Mouse (Mus musculus): ENCODE results near the gene Gm10134.
"Not testable (repeated sequence)": the region's sequence is repeated elsewhere in the genome, so short reads cannot be mapped to it uniquely, and the experiment has no call there.

Gene Gm10134

DNA sequence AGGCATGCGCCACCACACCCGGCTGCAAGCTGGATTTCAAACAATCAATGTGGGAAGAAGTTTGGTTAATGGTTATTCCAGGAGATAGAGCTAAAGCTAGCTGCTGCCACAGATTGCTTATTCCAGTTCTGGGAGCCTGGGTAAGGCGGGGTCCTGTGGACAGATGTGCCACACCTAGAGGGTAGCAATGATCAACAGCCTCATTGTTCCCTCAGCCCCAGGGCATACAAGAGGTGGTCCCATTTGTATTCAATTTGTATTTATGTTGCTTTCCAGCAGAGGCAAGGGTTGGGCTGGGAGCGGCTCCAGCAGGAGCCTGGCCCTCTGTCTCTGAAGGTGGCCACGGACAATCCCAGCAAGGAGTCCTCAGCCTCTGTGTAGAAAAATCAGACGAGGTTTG, 396 bp downstream of the Gm10134 start:
- no peak for DNase-seq

DNA sequence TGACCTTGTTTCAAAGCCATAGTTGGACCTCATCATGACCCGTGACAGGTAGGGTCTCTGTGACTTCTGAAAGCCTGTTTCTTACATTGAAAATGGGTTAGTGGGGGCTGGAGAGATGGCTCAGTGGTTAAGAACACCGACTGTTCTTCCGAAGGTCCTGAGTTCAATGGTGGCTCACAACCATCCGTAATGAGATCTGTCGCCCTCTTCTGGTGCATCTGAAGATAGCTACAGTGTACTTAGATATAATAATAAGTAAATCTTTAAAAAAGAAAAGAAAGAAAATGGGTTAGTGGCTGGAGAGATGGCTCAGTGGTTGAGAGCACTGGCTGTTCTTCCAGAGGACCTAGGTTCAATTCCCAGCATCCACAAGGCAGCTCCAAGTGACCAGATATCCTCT, 5.7 kb downstream of the Gm10134 start:
- DNase-seq: not testable (repeated sequence)

DNA sequence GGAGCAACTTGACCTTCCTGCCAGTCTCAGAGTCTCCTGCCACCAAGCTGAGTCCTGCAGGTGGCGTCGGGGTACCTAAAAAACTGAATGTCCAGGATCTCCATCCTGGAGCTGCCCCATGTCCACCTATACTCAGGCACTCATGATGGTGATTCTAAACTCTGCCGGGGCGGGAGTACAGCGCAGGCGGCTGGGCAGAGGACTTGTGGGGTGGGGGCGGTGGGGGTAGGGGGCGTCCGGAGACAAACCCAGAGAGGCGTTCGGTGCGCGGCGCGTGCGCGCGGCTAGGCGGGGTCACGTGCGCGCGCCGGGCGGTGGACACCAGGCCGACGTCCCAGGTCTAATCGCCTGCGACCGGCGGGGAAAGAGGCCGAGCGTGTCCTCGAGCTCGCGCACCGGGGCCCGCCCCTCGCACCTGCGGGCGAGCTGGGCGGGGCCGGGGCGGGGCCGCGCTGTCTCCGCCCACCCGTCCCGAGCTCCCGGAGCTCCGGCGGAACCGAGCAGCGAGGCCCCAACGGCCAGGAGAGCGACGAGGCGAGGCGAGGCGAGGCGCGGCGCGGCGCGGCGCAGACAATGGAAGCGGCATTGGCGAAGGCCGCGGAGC, 7.0 kb downstream of the Gm10134 start, which contains the start of gene Ralgds:
Gene Ralgds (plus strand): TSS at position 328 of the 604 bp plus-strand sequence.
- DNase-seq: peak; percentile 71

DNA sequence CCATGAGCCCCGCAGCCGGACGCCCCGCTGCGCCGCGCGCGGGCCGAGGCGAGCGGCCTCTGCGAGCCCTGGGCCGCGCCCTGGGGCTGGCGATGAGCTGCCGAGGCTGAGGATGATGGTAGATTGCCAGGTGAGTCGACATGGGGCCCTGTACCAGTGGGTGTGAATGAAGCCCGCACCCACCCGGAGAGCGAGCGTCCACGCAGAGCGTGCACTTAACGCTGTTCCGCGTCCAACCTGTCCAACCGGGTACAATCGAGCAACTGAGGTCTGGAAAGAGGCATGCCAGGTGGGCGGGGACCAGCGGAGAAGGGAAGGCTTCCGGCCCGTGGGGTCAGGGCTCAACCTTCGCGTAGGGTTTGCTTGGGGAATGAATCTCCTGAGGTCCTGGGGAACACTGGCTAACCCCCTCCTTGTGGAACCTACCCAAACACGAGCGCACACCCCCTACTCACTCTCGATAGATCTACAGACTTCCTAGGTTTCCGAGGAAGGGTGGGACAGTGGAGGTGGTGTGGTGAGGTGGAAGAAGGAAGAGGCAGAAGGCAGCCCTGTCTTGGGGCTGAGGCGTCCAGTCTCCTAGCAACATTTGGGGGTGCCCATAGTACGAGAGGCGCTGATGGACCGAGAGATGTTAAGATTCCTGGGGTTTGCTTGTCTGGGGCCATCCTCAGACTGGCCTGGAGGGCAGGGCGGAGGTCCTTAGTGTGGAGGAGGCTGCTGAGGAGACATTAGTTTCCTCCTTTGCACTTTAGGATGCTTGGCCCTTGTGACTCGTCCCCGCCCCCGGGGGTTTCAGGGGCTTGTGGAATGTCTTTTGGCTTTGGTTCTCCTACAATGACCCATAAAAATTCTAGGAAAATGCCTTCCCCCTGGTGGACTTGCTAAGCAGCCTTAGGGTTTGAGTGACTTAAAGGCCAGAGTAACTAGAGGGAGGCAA, 7.8 kb downstream of the Gm10134 start:
- DNase-seq: peak; percentile 62

DNA sequence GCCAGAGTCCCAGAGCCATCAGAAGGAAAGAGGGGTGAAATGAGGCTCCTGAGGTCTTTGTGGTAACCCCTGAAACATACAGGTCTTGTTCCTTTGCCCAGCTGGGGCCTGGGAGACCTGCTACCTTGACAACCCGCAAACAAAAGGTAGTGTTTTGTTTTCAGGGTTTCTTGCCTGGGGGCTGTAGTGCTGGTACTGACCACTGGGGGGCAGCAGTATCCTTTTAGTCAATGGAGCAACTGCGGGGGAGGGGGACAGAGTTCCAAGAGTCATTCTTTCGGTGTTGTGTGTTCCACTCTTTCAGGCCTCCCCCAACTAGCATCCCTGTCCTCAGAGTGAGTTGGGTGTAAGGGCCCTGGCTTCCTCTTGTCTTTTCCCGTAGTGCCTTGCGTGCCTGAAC, 8.6 kb downstream of the Gm10134 start:
- peak; percentile 94 for DNase-seq

DNA sequence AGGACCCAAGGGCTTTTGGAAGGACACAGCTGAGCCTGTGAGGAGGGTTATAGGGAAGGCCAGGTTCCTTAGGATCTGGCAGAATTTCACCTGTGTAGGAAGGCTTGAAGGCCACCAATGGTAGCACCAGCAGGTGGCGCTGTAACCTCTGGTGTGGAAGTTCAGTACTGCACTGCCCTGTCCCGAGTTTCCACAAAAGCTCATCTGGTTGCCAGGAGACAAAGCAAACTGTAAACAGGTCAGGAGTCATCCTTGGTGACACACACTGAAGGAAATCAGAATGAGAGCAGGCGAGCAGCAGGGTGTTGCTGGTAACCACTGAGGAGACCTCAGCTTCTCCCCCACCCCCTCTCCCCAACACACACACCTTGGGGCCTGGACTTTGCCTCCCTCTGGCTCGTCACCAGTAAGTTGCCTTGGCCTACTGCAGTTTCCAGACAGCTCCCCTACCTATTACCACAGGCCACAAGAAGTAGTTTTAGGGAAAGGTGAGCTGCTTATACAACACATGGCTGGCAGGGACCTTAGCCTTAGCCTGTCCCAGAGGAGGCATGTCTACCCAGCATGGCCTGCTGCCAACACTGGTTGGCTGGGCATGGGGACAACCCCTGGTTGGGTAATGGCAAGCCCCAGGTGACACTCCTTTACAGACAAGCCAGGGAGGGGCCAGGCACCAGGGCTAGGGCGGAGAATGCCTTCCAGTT, 11.5 kb downstream of the Gm10134 start:
- DNase-seq: peak; percentile 96

DNA sequence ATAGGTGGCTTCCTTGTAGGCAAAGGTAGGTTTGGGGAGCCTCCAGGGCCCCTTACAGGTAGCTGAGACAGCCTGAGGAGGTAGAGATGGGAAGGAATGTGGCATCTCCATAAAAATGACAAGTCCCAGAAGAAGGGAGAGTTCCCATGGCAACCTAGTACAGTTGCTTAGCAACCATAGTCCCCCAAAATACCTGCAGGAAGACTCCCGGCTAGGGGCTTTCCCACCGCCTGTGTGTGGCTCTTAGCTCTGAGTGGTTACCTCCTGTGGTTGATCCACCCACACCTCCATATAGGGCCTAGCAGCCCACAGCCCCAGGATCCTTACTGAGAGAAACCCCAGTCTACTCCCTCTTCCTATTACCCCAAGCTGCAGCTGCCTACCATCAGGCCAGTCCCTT, 12.3 kb downstream of the Gm10134 start:
- no peak for DNase-seq

DNA sequence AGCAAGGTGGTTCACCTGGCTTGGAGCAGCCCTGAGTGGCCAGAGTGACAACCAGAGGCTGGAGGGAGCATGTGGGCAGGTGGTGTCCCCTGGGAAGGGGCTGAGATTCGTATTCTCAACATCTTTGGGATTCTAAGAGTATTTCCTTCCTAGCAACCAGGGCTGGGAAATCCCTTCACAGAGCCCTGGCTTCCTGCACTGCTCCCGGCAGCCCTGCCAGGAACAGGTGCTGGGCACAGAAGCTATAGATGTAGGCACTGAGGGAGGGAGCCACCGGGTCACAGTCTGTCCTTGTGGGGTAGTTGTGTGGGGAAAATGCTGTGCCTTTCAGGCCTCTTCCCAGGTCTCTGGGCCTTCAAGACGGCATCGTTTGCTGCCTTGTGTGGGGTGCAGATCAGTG, 14.7 kb downstream of the Gm10134 start:
- no peak for DNase-seq

DNA sequence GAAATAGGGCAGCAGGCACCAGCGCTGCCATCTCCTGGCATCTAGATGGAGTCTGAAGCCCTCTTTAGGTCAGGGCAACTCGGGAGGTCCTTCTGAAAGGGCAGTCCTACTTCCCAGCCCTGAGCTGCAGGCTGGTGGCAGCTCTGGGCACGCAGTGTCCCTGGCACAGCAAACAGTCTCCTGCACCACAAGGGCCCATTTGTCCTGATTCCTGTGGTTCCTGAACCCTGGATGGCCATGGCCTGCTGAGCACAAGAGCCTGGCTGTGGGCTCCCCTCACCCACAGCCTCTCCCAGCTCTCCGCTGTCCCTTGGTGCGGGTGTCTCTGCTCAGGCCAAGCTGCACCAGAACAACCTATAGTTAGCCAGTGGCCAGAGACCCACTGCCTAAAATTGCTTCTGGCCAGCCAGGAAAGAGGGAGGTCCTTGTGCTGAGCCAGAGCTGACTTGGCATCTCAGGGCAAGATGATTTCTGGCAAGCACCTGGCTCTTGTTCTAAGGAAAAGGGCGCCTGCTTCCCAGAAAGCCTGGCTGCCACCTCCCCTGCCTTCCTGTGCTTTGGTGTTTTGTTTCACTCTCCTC, 15.8 kb downstream of the Gm10134 start:
- no peak for DNase-seq

DNA sequence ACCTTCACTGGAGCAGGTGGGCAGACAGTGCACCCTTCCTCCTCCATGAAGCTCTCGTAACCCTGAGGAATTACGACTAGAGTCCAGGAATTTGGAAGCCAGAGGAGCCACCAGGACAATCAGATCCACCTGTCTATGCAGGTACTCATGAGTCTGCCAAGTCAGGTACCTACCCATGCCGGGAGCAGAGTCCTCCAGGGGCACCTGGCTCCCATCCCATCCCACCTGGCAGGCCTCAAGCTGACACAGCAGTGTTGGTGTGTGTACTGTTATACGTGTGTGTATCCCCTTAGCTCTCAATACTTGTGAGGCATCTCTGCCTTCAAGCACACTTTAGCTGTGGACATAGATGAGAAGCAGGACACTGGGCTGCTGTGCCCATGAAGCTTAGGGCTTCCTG, 16.3 kb downstream of the Gm10134 start:
- DNase-seq: no peak

DNA sequence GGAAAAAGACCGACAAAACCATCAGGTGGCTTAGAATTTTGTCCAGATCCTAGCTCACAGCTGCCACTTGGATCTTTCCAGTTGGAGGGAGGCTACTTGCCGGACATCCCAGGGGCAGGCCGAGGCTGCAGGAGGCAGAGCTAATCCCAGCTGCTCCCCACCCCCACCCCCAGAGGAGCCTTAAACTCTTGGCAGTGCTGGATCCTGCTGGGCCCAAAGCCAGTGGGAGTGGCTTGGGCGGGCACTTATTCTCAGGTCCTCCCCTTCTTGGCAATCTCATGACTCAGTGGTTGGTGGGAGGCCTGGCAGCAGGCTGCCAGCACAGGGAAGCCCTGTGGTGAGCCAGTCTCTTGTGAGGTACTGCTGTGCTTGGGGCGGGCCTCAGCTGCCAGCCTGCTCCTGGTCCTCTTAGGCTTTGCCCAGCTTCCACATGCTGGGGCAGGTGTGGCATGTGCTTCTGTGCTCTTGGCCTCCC, 17.8 kb downstream of the Gm10134 start:
- DNase-seq: peak; percentile 96

DNA sequence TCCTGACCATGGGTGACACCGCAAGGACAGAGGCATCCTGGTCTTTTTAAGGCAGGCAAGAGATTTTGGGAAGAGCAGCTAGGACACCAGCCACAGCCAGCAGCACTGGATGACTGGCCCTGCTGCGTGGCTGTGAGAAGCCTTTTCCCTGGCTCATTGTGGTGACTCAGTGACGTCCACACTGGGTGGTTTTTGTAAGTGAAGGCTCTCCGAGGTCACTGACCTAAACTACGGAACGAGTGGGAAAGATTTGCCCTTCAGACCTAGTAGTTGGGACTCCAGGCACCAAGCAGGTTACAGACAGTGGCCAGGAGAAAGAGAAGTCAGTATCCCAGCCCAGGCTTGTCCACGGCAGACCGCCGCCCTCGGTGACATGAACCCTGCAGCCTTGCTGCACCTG, 18.5 kb downstream of the Gm10134 start:
- no peak for DNase-seq

DNA sequence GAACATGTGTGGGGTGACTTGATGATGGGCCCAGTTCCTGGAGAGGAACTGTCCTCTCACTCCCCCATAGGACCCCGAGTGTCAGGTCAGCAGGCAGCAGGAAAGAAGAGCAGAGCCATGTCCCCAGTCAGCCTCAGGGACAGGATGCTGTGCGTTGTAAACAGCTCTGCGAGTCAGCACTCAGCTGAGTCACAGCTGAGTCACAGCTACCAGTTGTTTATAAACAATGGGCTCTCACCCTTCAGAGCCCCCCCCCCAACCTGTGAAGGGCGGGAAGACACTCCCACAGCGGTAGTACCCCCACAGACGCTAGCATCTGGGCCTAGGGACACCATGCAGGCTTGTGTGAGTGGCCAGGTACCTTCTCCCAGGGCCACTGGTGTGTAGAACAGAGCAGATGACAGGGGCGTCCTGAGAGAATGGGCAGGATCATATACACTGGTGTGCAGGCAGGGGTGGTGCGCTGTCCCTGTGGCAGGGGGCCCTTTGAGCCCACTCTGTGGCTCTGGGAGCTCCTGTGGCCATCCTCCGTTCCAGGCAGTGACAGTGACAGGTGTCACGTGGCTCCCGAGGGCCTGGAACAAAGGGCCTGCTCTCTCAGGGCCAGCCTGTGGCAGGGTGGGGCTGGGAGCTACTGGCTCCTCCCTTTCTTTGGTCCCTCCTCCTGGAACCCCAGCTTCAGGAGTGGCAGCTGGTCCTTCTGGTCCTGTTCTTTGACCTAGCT, 19.5 kb downstream of the Gm10134 start:
- DNase-seq: peak; percentile 93

DNA sequence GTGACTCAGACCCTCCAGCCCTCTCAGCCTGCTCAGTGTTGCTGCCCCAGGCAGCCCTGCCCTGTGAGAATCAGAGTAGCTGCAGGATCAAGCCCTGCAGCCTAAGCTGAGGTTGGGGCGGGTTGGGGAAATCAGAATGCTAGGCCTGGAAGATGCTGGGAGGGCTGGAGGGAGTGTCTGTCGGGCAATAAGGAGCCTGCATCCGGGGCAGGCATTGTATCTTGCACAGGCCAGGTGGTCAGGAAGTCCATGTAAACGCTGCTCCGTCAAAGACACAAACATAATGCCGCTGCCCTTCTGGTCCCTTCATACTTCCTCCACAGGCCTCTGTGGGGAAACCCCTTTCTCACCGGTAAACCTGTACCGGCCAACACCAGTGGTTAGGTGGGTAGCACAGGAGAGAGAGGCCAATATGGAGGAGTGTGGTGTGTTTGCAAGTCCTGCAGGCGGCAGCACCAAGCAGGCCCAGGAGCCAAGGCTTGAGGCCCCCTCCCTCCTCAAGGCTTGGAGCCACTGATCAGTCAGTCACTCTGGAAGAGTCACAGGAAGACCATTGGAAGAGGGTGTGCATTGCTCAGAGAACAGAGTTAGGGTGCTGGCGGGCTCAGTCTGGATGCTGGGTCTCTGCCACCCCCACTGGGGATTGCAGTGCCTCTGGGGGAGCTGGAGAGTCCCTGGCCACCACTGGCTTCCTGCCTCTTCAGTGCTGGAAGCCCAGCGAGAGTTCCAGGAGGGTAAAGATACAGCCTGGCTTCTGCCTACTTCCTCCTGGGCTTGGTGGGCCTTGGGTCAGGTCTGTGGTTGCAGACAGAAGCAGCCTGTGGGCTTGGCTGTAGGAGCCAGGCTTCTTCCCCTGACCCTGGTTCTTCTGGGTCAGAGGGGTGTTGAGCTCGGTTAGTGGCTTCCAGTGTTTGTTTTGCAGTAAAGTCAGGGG, 20.3 kb downstream of the Gm10134 start:
- no peak for DNase-seq

DNA sequence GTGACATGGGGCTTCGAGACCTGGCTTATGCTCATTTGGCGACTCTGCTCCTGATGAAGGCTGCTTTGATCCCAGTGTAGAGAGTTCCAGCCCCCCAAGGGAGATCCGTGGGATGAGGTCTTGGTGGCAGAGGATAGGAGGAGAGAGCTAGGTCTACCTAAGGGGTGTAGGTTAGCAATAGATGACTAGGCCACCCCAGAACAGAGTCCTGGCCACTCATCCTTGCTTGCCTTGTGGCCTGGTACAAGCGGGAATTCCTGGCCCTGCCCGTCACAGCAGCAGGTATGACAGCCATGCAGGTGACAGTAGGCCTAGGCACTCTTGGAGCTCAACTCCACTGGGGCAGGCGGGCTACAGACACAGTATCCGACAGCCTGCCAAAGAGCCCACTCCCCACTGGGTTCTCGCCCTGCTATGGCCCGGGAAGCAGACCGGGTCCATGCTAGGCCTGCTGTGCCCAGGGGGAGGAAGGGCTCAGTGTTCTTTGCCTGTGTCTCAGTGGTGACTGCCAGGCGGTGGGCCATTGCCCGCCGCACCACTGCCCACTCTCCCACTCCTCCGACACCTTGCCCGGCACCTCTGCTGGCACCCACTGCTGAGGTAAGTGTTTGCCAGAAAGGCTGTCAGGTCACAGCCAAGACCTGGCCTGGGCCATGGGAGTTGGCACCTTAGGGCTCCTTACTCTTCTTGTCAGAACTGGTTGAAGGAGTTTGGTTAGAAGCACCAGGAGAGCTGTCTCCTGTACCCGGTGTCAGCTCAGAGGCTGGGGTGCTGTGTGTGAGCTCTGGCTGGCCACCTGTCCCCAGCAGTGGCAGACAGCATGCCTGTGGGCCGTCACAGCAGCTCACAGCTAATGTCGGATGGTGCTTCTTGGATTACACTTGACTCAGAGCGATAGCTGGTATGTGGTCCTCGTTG, 21.8 kb downstream of the Gm10134 start:
- DNase-seq: no peak

DNA sequence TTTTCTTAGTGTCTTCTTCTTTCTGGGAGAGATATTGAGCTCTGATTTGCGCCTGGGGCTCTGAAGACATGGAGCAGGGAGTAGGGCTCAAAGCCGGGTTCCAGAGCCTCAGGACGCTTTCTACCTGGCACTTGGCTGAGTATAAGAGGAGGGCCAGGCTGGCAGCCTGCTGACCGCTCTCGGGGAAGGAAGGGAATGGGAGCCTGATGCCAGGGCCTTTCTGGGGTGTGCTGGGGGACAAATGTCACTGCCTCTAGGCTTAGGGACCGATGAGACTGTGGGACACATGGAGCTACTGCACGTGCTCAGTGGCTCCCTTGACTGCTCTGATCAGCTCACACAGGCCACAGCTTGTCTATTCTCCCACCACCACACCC, 22.4 kb downstream of the Gm10134 start:
- DNase-seq: no peak

DNA sequence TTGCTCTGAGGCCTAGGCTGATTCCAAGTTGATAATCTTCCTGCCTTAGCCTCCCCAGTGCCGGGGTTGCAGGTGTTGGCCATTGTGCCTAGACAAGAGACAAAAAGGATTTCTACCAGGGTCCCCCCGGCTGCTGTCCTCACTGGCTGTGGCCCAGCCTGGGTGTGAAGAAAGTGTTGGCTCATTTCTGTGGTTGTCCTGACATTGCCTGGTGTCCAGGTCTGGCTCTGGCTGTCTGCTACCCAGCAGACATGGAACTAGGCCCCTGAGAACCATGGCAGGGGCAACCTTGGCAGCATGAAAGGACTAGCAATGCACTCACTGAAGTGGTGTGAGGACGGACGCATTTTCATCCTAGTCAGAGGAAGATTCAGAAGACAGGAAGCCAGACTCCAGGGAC, 24.0 kb downstream of the Gm10134 start:
- DNase-seq: no peak

DNA sequence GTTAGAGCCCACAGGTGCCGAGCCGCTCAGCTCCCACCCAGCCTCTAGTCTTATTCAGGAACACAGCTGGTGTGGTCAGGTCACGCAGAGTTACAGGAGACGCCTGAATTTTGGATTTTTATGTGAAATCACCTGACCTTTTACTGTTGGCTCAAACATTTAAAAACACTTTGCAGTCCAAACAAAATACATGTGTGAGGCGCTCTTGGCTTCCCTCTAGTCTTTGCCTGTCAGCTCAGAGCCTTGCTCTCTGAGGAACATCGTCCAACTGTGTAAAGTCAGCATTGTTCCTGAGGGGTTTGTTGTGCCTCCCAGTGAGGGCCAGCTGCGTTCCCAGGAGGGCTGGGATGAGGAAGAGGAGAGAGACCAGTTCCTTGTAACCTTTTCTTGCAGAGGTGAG, 24.4 kb downstream of the Gm10134 start:
- DNase-seq: no peak

DNA sequence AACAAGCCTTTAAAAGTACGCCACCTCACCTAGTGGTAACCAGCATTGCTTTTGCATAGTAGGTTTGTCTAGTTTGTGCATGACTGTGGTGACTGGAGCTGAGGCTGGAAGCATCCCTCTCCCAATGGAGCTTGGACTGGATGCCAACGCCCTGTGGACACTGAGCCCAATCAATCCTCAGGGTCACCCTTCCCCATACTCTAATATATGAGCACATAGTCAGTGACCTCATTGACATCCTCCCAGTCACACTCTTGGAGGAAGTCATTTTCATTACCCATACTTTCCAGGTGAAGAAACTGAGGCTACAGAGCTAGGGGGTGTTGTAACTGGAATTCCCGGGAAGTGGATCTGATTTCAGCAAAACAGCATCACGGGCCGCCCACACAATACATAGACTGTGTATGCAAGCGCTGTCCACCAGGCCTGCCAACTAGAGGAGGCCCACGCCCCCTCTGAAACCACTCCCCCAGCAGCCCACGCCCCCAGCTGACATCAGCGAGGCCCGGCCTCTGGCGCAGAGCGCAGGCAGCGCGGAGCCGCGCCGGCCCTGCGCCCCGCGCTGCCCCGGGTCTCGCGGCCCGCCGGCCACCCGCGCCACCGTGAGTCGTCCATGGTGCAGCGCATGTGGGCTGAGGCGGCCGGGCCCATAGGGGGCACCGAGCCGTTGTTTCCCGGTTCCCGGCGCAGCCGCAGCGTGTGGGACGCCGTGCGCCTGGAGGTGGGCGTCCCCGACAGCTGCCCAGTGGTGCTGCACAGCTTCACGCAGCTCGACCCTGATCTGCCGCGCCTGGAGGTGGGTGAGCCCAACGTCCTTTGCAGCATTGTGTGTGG, 27.3 kb downstream of the Gm10134 start:
- peak; percentile 96 for DNase-seq

Data from lung, postnatal 36 days (tissue).